Mouse (Mus musculus) neural tube, embryonic 14.5 days (tissue): ENCODE measurements around the gene Paqr7. TPM values are rescaled to one million over a fixed set of nuclear protein-coding genes. Genes with fewer than 3 reads are reported as not detected.

Experiments
- ATAC-seq: fragments of 200-750 bp; cut with Nextera tagmentation; 2 replicates; pipeline ENCODE4 v1.8.0; 2017; ENCODE audit warnings: low read depth, mild to moderate bottlenecking, moderate TSS enrichment, moderate library complexity
- H3K27ac ChIP-seq: fragments of 300-500 bp; sonication (generic); 2 replicates; pipeline ENCODE4 v1.5.1; 2014; ENCODE audit warnings: low read depth, mild to moderate bottlenecking, control low read depth, low read length, moderate library complexity, mixed read lengths
- H3K27me3 ChIP-seq: fragments of 300-500 bp; sonication (generic); 2 replicates; pipeline ENCODE4 v1.6.1; 2014; ENCODE audit warnings: low read length; ENCODE audit not compliant: control insufficient read depth, insufficient read depth
- H3K36me3 ChIP-seq: fragments of 300-500 bp; sonication (generic); 2 replicates; pipeline ENCODE4 v1.6.1; 2014; ENCODE audit warnings: low read length, mixed read lengths; ENCODE audit not compliant: control insufficient read depth, insufficient read depth
- H3K4me1 ChIP-seq: fragments of 300-500 bp; sonication (generic); 2 replicates; pipeline ENCODE4 v1.6.1; 2014; ENCODE audit warnings: low read length; ENCODE audit not compliant: control insufficient read depth, insufficient read depth
- H3K4me2 ChIP-seq: fragments of 300-500 bp; sonication (generic); 2 replicates; pipeline ENCODE4 v1.6.1; 2014; ENCODE audit warnings: mild to moderate bottlenecking, low read depth, low read length, control low read depth
- H3K4me3 ChIP-seq: fragments of 300-500 bp; sonication (generic); 2 replicates; pipeline ENCODE4 v1.5.1; 2014; ENCODE audit warnings: low read depth, low read length, control low read depth, mixed read lengths
- H3K9ac ChIP-seq: fragments of 300-500 bp; sonication (generic); replicated peaks from 2 replicates; pipeline ENCODE4 v1.6.1; 2014; ENCODE audit warnings: low read depth, mild to moderate bottlenecking, control low read depth, low read length, mixed read lengths
- H3K9me3 ChIP-seq: fragments of 300-500 bp; sonication (generic); 2 replicates; pipeline ENCODE4 v1.6.1; 2016; ENCODE audit warnings: low read length; ENCODE audit not compliant: control insufficient read depth
- WGBS: fragments of 180-500 bp; shearing (Covaris S2); extraction: QIAGEN DNeasy Blood & Tissue Kit; methylation state at CpG from one replicate; pipeline ENCODE4 v1.1.7; 2014; 5-methylcytosine and 5-hydroxymethylcytosine counted together
- polyA plus RNA-seq: library from polyadenylated mRNA; unstranded; fragments of >200 nt; fragmentation: Nextera tagmentation; extraction: Ambion mirVana; gene quantifications from 2 replicates; pipeline ENCODE4 v1.2.1, GENCODE M21; 2014

The Paqr7 gene
- polyA plus RNA-seq, 1 experiment from 2014 or later = 13.7 TPM

DNA sequence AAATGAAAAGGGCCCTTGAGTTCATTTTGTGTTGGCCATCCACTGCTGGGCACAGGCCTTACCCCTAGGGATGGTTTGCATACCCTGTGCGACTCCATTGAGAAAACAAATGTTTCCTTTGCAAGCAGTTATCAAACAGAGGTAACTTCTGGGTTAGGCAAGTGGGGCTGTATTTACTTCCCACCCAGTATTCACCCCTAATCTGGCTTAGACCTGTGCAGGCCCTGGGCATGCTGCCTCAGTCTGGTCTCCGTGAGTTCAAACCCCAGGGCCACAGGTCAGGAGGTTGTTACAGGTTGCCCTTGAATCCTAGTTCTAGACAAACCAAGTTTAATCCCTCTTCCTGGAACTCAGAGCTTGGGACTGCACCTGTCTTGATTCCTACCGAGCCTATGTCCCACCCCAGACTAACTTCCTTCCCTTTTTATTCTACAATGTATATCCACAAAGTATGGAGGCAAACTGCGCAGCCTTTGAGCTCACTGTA lies 8.8 kb downstream of the Paqr7 start:
- Histone ChIP-seq H3K27me3 (no peaks in the 10 kb centered on the region), H3K27ac (no peak overlapping the region), H3K4me3 (no peak overlapping the region), H3K4me2 (no peak overlapping the region), H3K36me3 (no peaks in the 10 kb centered on the region), H3K9ac (no peak overlapping the region), H3K4me1 (no peaks in the 10 kb centered on the region), H3K9me3 (no peaks in the 10 kb centered on the region)
- no peak for ATAC-seq
- WGBS = 93% methylated on average over 4 of the region's 4 CpGs

DNA sequence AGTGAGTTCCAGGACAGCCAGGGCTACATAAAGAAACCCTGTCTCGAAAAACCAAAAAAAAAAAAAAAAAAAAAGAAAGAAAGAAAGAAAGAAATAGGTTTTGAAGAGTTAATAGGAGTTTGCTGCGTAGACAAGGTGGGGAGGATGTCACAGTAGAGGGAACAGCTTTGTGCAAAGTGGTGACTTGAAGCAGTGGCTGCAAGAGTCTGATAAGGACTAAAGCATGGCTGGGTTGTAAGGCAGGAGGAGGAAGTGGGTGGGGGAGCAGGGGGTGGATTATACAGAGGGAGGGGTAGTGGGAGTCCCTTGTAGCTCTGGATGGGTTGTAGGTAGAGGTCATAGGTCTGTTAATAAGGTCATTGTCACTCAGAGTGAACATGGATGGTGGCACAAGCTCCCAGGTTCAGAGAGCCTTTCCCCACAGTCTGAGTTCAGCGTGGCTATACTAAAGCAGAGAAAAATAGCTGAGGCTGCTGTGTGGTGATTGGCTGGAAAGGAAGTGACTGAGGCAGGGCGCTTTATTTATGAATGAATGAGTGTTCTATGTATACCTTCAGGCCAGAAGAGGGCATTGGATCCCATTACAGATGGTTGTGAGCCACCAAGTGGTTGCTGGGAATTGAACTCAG lies 9.6 kb downstream of the Paqr7 start:
- H3K4me1 ChIP-seq = no peaks in the 10 kb centered on the region
- ATAC-seq = no peak
- H3K4me3 ChIP-seq = no peak overlapping the region
- H3K4me2 ChIP-seq = no peak overlapping the region
- no peak overlapping the region for H3K27ac ChIP-seq
- no peak overlapping the region for H3K9ac ChIP-seq
- H3K27me3 ChIP-seq = no peaks in the 10 kb centered on the region
- 84% methylated on average over 3 of the region's 4 CpGs for WGBS
- no peaks in the 10 kb centered on the region for H3K36me3 ChIP-seq
- H3K9me3 ChIP-seq = no peaks in the 10 kb centered on the region

DNA sequence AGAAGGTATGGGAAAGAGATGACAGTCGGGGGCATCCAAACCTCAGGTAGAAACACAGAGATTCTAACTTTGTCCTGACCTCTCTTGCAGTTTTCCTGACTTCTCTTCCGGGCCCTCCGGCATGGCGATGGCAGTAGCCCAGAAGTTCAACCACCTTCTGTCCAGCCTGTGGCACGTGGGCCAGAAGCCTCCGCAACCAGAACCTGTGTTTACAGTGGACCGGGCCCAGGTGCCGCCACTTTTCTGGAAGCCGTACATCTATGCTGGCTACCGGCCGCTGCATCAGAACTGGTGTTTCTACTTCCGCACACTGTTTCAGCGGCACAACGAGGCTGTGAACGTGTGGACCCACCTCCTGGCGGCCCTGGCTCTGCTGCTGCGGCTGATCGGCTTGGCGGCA lies 10.2 kb downstream of the Paqr7 start:
- no peaks in the 10 kb centered on the region for H3K4me1 ChIP-seq
- H3K27ac ChIP-seq = no peak overlapping the region
- WGBS = 90% methylated on average over 19 of the region's 19 CpGs
- no peak overlapping the region for H3K4me3 ChIP-seq
- no peak overlapping the region for H3K9ac ChIP-seq
- no peaks in the 10 kb centered on the region for H3K9me3 ChIP-seq
- H3K36me3 ChIP-seq = no peaks in the 10 kb centered on the region
- H3K27me3 ChIP-seq = no peaks in the 10 kb centered on the region
- no peak overlapping the region for H3K4me2 ChIP-seq
- ATAC-seq = no peak

DNA sequence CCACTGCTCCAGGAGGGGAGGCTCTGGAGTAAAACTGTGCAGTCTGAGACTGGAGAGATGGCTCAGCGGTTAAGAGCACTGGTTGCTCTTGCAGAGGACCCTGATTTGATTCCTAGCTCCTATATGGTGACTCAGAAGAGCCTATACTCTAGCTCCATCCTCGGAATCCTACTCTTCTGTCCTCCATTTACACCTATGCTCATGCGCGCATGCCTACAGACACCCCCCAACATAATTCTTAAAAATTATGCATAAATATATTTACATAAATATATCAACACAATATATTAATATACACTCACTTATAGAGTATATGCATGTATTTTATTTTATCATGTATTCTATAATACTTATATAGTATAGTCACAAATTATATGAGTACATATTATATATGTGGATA lies 13.9 kb downstream of the Paqr7 start:
- Histone ChIP-seq H3K4me3 (peak overlapping the region; percentile 39; the same call in 1 of the 2 replicates), H3K9me3 (no peaks in the 10 kb centered on the region), H3K36me3 (no peaks in the 10 kb centered on the region), H3K27me3 (no peaks in the 10 kb centered on the region), H3K9ac (no peak overlapping the region), H3K4me1 (no peaks in the 10 kb centered on the region), H3K4me2 (peak overlapping the region; percentile 62), H3K27ac (no peak overlapping the region)
- 79% methylated on average over 4 of the region's 4 CpGs for WGBS
- no peak for ATAC-seq

DNA sequence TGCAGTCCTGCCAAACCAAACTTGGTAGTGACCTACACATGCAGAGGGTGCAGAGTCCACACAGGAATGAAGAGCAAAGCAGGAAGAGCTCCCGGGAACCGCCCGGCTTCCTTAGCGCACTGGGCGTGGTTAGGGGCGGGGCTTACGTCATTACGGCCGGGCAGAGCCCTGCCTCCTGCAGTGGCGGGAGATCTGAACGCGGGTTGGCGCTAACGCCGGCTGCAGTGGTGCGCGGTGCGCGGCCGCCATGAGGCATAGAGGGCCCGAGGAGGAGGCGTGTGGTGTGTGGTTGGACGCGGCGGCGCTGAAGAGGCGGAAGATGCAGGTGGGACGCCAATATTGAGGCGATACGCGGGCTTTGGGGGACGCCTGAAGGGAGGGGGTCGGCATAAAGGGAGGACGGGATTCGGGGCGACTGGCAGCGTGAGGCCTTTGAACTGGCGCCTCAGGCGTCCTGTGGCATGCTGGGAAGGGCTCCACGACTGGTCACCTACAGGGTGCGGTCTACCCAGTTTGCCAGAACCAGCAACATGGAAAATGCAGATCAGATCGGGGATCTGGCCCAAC lies 14.4 kb downstream of the Paqr7 start, which contains the start of gene Aunip:
Gene Aunip, plus strand, starts transcription at position 155 of the 567 bp plus-strand sequence.
- peak within 1 kb of the TSS; percentile 39 for H3K4me3 ChIP-seq
- H3K4me2 ChIP-seq = peak within 1 kb of the TSS; percentile 62
- H3K27ac ChIP-seq = no peak within 1 kb of the TSS
- ATAC-seq = peak; percentile 94
- H3K27me3 ChIP-seq = no peaks in the 10 kb centered on the region
- no peaks in the 10 kb centered on the region for H3K36me3 ChIP-seq
- no peaks in the 10 kb centered on the region for H3K9me3 ChIP-seq
- H3K4me1 ChIP-seq = no peaks in the 10 kb centered on the region
- H3K9ac ChIP-seq = no peak within 1 kb of the TSS
- under 1% methylated on average over 42 of the region's 42 CpGs for WGBS

DNA sequence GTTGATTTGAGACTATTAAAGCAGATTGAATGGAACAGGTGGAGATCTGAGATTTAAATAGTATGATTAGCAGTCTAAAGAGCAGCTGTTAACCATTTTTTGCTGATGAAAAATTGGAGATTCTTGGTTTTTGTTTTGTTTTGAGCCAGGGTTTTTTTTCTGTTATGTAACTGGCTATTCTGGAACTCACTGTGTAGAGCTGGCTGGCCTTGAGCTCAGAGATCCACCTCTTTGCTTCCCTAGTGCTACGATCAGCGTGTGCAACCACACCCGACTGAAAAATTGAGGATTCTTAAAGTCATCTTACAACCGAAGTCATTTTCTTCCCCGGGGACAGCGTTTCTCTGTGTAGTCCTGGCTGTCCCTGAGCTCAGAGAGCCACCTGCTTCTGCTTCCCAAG lies 15.2 kb downstream of the Paqr7 start:
- no peaks in the 10 kb centered on the region for H3K27me3 ChIP-seq
- H3K4me2 ChIP-seq = no peak overlapping the region; the same call in 1 of the 2 replicates
- no peak overlapping the region for H3K4me3 ChIP-seq
- ATAC-seq = no peak
- no peaks in the 10 kb centered on the region for H3K9me3 ChIP-seq
- H3K4me1 ChIP-seq = no peaks in the 10 kb centered on the region
- WGBS = 82% methylated on average over 6 of the region's 6 CpGs
- no peaks in the 10 kb centered on the region for H3K36me3 ChIP-seq
- H3K27ac ChIP-seq = no peak overlapping the region
- H3K9ac ChIP-seq = no peak overlapping the region

DNA sequence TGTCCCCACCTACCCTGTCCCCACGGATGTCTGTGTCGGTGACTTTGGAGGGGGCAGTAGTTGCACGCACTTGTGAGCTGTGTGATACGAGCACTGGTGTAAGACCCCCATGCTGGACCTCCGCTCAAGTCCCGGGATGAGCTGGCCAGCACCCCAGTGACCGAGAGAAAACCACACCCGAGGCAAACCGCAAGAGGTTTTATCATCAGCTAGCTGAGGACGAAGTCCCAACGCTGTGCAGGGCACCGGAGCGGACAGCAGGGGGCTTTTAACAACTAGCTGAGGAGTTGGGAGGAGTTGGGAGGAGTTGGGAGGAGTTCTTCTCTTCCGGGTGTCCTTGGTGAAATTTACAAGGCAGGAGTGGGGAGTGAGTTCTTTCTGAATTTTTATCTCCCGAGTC lies 16.3 kb downstream of the Paqr7 start:
- no peak overlapping the region for H3K27ac ChIP-seq
- ATAC-seq = no peak
- no peak overlapping the region; the same call in 1 of the 2 replicates for H3K4me2 ChIP-seq
- 12% methylated on average over 15 of the region's 15 CpGs for WGBS
- H3K4me3 ChIP-seq = no peak overlapping the region
- no peak overlapping the region for H3K9ac ChIP-seq
- no peaks in the 10 kb centered on the region for H3K27me3 ChIP-seq
- H3K9me3 ChIP-seq = no peaks in the 10 kb centered on the region
- H3K36me3 ChIP-seq = no peaks in the 10 kb centered on the region
- H3K4me1 ChIP-seq = no peaks in the 10 kb centered on the region

DNA sequence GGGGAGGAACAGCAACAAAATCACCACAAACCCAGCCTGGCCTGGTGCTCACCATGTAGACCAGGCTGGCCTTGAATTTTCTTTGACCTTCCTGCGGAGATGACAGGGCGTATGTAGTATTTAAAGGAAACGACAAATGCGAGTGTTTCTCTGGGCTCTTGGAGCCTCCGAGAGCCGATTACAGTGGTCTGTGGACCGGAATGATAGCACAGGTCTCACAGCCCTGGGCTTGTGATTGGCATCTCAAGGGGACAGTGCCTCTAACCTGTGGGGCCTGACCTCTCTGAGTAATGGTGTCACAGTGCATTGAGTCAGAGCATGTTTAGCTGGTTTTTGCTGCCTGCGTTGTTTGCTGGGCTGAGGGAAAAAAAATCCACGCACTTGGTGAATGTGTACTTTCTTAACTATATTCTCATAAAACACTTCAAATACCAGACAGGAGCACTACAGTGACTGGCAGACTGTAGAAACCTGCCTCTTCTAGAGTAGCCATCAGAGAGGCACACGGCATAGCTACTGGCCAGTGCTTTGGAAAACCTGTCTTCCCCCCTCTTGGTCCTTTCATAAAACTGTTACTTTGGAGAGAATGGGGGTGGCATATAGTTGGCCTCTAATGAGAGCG lies 17.9 kb downstream of the Paqr7 start:
- Histone ChIP-seq H3K4me3 (no peak overlapping the region), H3K9ac (no peak overlapping the region), H3K9me3 (no peaks in the 10 kb centered on the region), H3K4me2 (no peak overlapping the region), H3K27ac (no peak overlapping the region), H3K4me1 (no peaks in the 10 kb centered on the region), H3K27me3 (no peaks in the 10 kb centered on the region), H3K36me3 (no peaks in the 10 kb centered on the region)
- no peak for ATAC-seq
- 90% methylated on average over 11 of the region's 11 CpGs for WGBS

DNA sequence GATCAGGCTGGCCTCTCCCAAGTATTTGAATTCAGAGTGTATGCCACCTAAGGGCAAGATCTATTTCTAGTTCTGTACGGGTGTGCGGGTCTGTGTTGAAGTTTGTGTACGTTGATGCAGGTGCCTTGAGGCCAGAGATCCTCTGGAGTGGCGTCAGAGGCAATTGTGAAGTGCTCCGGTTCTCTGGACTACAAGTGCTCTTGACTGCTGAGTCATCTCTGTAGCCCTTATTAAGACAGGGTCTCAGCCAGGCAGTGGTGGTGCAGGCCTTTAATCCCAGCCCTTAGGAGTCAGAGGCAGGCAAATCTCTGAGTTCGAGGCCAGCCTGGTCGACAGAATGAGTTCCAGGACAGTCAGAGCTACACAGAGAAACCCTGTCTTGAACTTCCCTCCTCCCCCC lies 19.1 kb downstream of the Paqr7 start:
- Histone ChIP-seq H3K36me3 (no peaks in the 10 kb centered on the region), H3K27ac (no peak overlapping the region), H3K4me1 (no peaks in the 10 kb centered on the region), H3K9ac (no peak overlapping the region), H3K9me3 (no peaks in the 10 kb centered on the region), H3K4me3 (no peak overlapping the region), H3K27me3 (no peaks in the 10 kb centered on the region), H3K4me2 (no peak overlapping the region)
- WGBS = 89% methylated on average over 7 of the region's 7 CpGs
- ATAC-seq = no peak
